Mouse (Mus musculus) MEL (cell line): Measurements from ENCODE around the gene Alppl2. TPM values are rescaled to one million over a fixed set of nuclear protein-coding genes. Genes with fewer than 3 reads are reported as not detected.
A peak's percentile ranks its signal among the peaks of the same experiment; 100 is the strongest.

Experiments
- CHD1 ChIP-seq: IDR thresholded peaks from 2 replicates; pipeline ENCODE4 v1.6.1; 2012; ENCODE audit warnings: low read depth, mild to moderate bottlenecking, inconsistent platforms, low read length, improper control_type of control experiment
- CHD2 ChIP-seq: IDR thresholded peaks from 2 replicates; pipeline ENCODE4 v1.6.1; 2011; ENCODE audit warnings: low read length, improper control_type of control experiment
- CTCF ChIP-seq, 3 experiments: IDR thresholded peaks in 2 of 3; conservative IDR thresholded peaks in 1 of 3; 2 replicates each; pipeline ENCODE4 v1.5.1; 2011 to 2012; ENCODE audit warnings: low read length in 3 of 3, low read depth in 2 of 3, mild to moderate bottlenecking in 2 of 3, improper control_type of control experiment in 1 of 3, inconsistent platforms in 1 of 3, mixed read lengths in 1 of 3, moderate library complexity in 1 of 3; ENCODE audit not compliant: control insufficient read depth in 1 of 3, insufficient read depth in 1 of 3, poor library complexity in 1 of 3, severe bottlenecking in 1 of 3
- ELF1 ChIP-seq: IDR thresholded peaks from 2 replicates; pipeline ENCODE4 v1.6.1; 2014; ENCODE audit warnings: low read depth, mild to moderate bottlenecking, inconsistent platforms, low read length, improper control_type of control experiment, moderate library complexity
- ETS1 ChIP-seq: IDR thresholded peaks from 2 replicates; pipeline ENCODE4 v1.6.1; 2012; ENCODE audit warnings: low read depth, mild to moderate bottlenecking, inconsistent platforms, low read length, improper control_type of control experiment, moderate library complexity
- GABPA ChIP-seq: IDR thresholded peaks from 2 replicates; pipeline ENCODE4 v1.6.1; 2012; ENCODE audit warnings: low read depth, mild to moderate bottlenecking, inconsistent platforms, low read length, improper control_type of control experiment, moderate library complexity
- HCFC1 ChIP-seq: IDR thresholded peaks from 2 replicates; pipeline ENCODE4 v1.6.1; 2012; ENCODE audit warnings: low read depth, mild to moderate bottlenecking, inconsistent platforms, low read length, improper control_type of control experiment, moderate library complexity
- KAT2A ChIP-seq: conservative IDR thresholded peaks from 2 replicates; pipeline ENCODE4 v1.6.1; 2012; ENCODE audit warnings: low read depth, low read length, improper control_type of control experiment, inconsistent platforms
- MAFK ChIP-seq: IDR thresholded peaks from 2 replicates; pipeline ENCODE4 v1.6.1; 2011; ENCODE audit warnings: low read depth, mild to moderate bottlenecking, low read length, improper control_type of control experiment, borderline replicate concordance
- MAX ChIP-seq: IDR thresholded peaks from 2 replicates; pipeline ENCODE4 v1.6.1; 2011; ENCODE audit warnings: low read length, improper control_type of control experiment
- MAZ ChIP-seq: IDR thresholded peaks from 2 replicates; pipeline ENCODE4 v1.6.1; 2012; ENCODE audit warnings: low read depth, mild to moderate bottlenecking, inconsistent platforms, low read length, improper control_type of control experiment
- MEF2A ChIP-seq: IDR thresholded peaks from 2 replicates; pipeline ENCODE4 v1.6.1; 2014; ENCODE audit warnings: low read depth, mild to moderate bottlenecking, inconsistent platforms, low read length, improper control_type of control experiment; ENCODE audit not compliant: poor library complexity, insufficient replicate concordance, severe bottlenecking; ENCODE audit errors: extremely low read depth
- MXI1 ChIP-seq: IDR thresholded peaks from 2 replicates; pipeline ENCODE4 v1.6.1; 2011; ENCODE audit warnings: mild to moderate bottlenecking, low read depth, low read length, improper control_type of control experiment
- POLR2AphosphoS2 ChIP-seq: IDR thresholded peaks from 2 replicates; pipeline ENCODE4 v1.6.1; 2011; ENCODE audit warnings: low read length, improper control_type of control experiment
- SIN3A ChIP-seq: IDR thresholded peaks from 2 replicates; pipeline ENCODE4 v1.6.1; 2012; ENCODE audit warnings: low read length, improper control_type of control experiment, inconsistent platforms
- TBP ChIP-seq: IDR thresholded peaks from 2 replicates; pipeline ENCODE4 v1.8.0; 2011; ENCODE audit warnings: low read depth, low read length, improper control_type of control experiment
- TCF12 ChIP-seq: IDR thresholded peaks from 2 replicates; pipeline ENCODE4 v1.6.1; 2014; ENCODE audit warnings: low read depth, mild to moderate bottlenecking, inconsistent platforms, low read length, improper control_type of control experiment, moderate library complexity
- UBTF ChIP-seq: IDR thresholded peaks from 2 replicates; pipeline ENCODE4 v1.6.1; 2012; ENCODE audit warnings: low read depth, mild to moderate bottlenecking, inconsistent platforms, low read length, improper control_type of control experiment, moderate library complexity, borderline replicate concordance; ENCODE audit not compliant: insufficient read depth
- USF2 ChIP-seq, 2 experiments: IDR thresholded peaks; 2 replicates each; pipeline ENCODE4 v1.6.1; 2011 to 2012; ENCODE audit warnings: improper control_type of control experiment in 2 of 2, low read length in 2 of 2, borderline replicate concordance in 1 of 2, inconsistent platforms in 1 of 2, low read depth in 1 of 2, mild to moderate bottlenecking in 1 of 2; ENCODE audit not compliant: insufficient read depth in 1 of 2
- ZNF384 ChIP-seq: IDR thresholded peaks from 2 replicates; pipeline ENCODE4 v1.6.1; 2012; ENCODE audit warnings: low read depth, mild to moderate bottlenecking, inconsistent platforms, low read length, improper control_type of control experiment
- polyA plus RNA-seq, 2 experiments: library from polyadenylated mRNA; stranded (reverse) in 1 of 2; unstranded in 1 of 2; fragments of >175 nt in 1 of 2; fragments of >200 nt in 1 of 2; gene quantifications; 2 replicates each; pipeline versions ENCODE4 v1.2.1 to v1.2.4; 2012; ENCODE audit warnings: low replicate concordance in 2 of 2, low read depth in 1 of 2; ENCODE audit not compliant: insufficient read length in 2 of 2, insufficient read depth in 1 of 2, missing spikeins in 1 of 2
- total RNA-seq: library from RNA; depleted of rRNA; stranded (reverse); fragments of 300-350 nt; gene quantifications from 2 replicates; pipeline ENCODE4 v1.2.3, GENCODE M21; 2012; rRNA removed

The Alppl2 gene
- total and polyA plus RNA-seq, 3 experiments = not detected

DNA sequence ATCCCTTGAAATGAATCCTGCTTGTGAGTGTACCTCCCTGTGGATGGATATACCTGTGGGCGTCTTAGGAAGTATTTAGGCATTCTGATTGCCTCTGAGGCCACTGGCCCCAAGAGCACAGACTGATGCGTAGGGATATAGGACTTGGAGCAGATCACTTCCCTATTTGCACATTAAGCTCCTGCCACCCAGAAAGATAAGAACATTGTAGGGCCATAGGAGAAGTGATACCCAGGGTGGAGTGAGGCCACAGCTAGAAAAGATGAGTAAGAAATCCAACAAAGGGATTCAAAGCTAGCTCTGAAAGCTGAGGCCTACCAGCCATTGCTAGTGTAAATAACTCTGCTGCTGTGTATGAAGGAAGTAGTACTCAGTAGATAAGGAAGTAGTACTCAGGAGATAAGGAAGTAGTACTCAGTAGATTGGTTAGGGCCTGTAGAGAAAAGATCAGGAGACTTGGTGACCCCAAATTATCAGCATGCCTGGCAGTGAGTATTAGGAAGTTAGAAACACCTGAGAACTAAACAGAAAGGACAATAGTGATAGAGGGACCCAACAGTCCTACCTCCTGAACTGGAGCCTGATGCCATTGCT, 51.2 kb downstream of the Alppl2 start (continued):
- TF ChIP-seq CHD1 (no peak), SIN3A (0 out of 2 replicates have a peak, but pooled peaks have one; percentile 17), TBP (no peak), GABPA (no peak), MAFK (no peak), ZNF384 (no peak), POLR2AphosphoS2 (no peak), MAZ (no peak), MEF2A (no peak), KAT2A (no peak), MXI1 (no peak), MAX (no peak), ELF1 (peak; percentile 58), ETS1 (peak; percentile 56), USF2 (IDR thresholded peaks at IDR 0.05; ENCODE audit: borderline replicate concordance in 1 of 2, insufficient read depth in 1 of 2, low read depth in 1 of 2, low read length in 2 of 2) (no peak), CHD2 (no peak), HCFC1 (0 out of 2 replicates have a peak, but pooled peaks have one; percentile 33), TCF12 (0 out of 2 replicates have a peak, but pooled peaks have one; percentile 29), UBTF (no peak), CTCF (IDR thresholded peaks at IDR 0.05 in 2 of 3, conservative IDR thresholded peaks at IDR 0.05 in 1 of 3; ENCODE audit: control insufficient read depth in 1 of 3, insufficient read depth in 1 of 3, low read depth in 2 of 3, low read length in 3 of 3, poor library complexity in 1 of 3, severe bottlenecking in 1 of 3) (no peak)

Other genes starting within 250 kb of the Alppl2 start
- gene Alpi, start 11.7 kb upstream of the Alppl2 start, total RNA-seq = not detected in 2 replicates
- not detected for gene Alpi, start 11.7 kb upstream of the Alppl2 start, polyA plus RNA-seq
- not detected in 2 replicates for gene Akp3, start 35.0 kb upstream of the Alppl2 start, total RNA-seq
- gene Akp3, start 35.0 kb upstream of the Alppl2 start, polyA plus RNA-seq = under 1 TPM in 1 of 2 experiments, not detected in 1; 0.04 TPM
- 0.73 and 2.1 TPM in 2 replicates for gene Ecel1, start 66.6 kb upstream of the Alppl2 start, total RNA-seq
- 1 to 10 TPM in 1 of 2 experiments, not detected in 1; 4.8 TPM for gene Ecel1, start 66.6 kb upstream of the Alppl2 start, polyA plus RNA-seq
- gene Prss56, start 93.4 kb upstream of the Alppl2 start, total RNA-seq = 0.08 TPM in 1 of 2 replicates, not detected in the other
- not detected for gene Prss56, start 93.4 kb upstream of the Alppl2 start, polyA plus RNA-seq
- gene Chrnd, start 100.7 kb upstream of the Alppl2 start, total RNA-seq = not detected in 2 replicates
- gene Chrnd, start 100.7 kb upstream of the Alppl2 start, polyA plus RNA-seq = not detected
- not detected in 2 replicates for gene Chrng, start 114.7 kb upstream of the Alppl2 start, total RNA-seq
- not detected for gene Chrng, start 114.7 kb upstream of the Alppl2 start, polyA plus RNA-seq
- 165 and 171 TPM in 2 replicates for gene Eif4e2, start 124.0 kb upstream of the Alppl2 start, total RNA-seq
- gene Eif4e2, start 124.0 kb upstream of the Alppl2 start, polyA plus RNA-seq = 100 to 1,000 TPM; 132 to 220 TPM
- not detected in 2 replicates for gene Efhd1, start 174.4 kb upstream of the Alppl2 start, total RNA-seq
- gene Efhd1, start 174.4 kb upstream of the Alppl2 start, polyA plus RNA-seq = under 1 TPM in 1 of 2 experiments, not detected in 1; 0.15 TPM
- 27.1 and 28.5 TPM in 2 replicates for gene Gigyf2, start 237.1 kb upstream of the Alppl2 start, total RNA-seq
- gene Gigyf2, start 237.1 kb upstream of the Alppl2 start, polyA plus RNA-seq = 10 to 100 TPM in 1 of 2 experiments, not detected in 1; 70.6 TPM